ENCODE assay signal across 8 mouse cellular contexts in genomic region chr17:85800357-85801078, GRCm38 (mm10).
DNase-seq lines count a peak whose midpoint lies in the region; ATAC-seq and TF ChIP-seq lines count a peak whose summit lies in the region.

No protein-coding gene starts in this region.

- peaks cover 52% of the 10 kb centered on the region for H3K27me3 ChIP-seq in forebrain, embryonic 11.5 days (ENCODE audit: control insufficient read depth, insufficient read depth, low read length)
- H3K27me3 ChIP-seq in neural tube, embryonic 13.5 days: peaks cover 85% of the 10 kb centered on the region

- H3K36me3 ChIP-seq in forebrain, embryonic 11.5 days (ENCODE audit: control insufficient read depth, insufficient read depth, low read length): no peaks in the 10 kb centered on the region
- no peaks in the 10 kb centered on the region for H3K36me3 ChIP-seq in neural tube, embryonic 13.5 days

- TF ChIP-seq CTCF in lung, adult 2 months (IDR thresholded peaks at IDR 0.05; ENCODE audit: insufficient read depth, low read length): no peak

- WGBS in lung, adult 2 months: 16% methylated on average over 44 of the region's 44 CpGs
- under 1% methylated on average over 44 of the region's 44 CpGs for WGBS in forebrain, embryonic 11.5 days
- 1% methylated on average over 44 of the region's 44 CpGs for WGBS in neural tube, embryonic 13.5 days

- H3K4me1 ChIP-seq in lung, adult 2 months (ENCODE audit: control insufficient read depth, insufficient read depth, low read length): peaks cover 4% of the 10 kb centered on the region
- H3K4me1 ChIP-seq in forebrain, embryonic 11.5 days (replicated peaks; ENCODE audit: control insufficient read depth, insufficient read depth, low read length): peaks cover 11% of the 10 kb centered on the region
- H3K4me1 ChIP-seq in neural tube, embryonic 13.5 days (replicated peaks): peaks cover 23% of the 10 kb centered on the region

- H3K4me2 ChIP-seq in forebrain, embryonic 11.5 days (ENCODE audit: low read depth, low read length, severe bottlenecking): peak overlapping the region; percentile 88
- H3K4me2 ChIP-seq in neural tube, embryonic 13.5 days: peak overlapping the region; percentile 95

- ATAC-seq in forebrain, embryonic 11.5 days (replicated peaks; ENCODE audit: low FRiP score): peak; percentile 66; the same call in 1 of the 2 replicates
- peak; percentile 74 for ATAC-seq in neural tube, embryonic 13.5 days (ENCODE audit: low read depth)

- peak overlapping the region; percentile 50 for H3K9ac ChIP-seq in forebrain, embryonic 11.5 days (ENCODE audit: low read length)
- H3K9ac ChIP-seq in neural tube, embryonic 13.5 days: peak overlapping the region; percentile 64

- no peak for TF ChIP-seq POLR2A in lung, adult 2 months (IDR thresholded peaks at IDR 0.05; ENCODE audit: borderline replicate concordance, extremely low read depth, low read depth, low read length)

- H3K4me3 ChIP-seq in lung, adult 2 months (replicated peaks; ENCODE audit: extremely low read depth, low read depth, low read length): no peak overlapping the region
- H3K4me3 ChIP-seq in forebrain, embryonic 11.5 days (ENCODE audit: low read depth, low read length): peak overlapping the region; percentile 41
- H3K4me3 ChIP-seq in neural tube, embryonic 13.5 days: peak overlapping the region; percentile 45

- H3K27ac ChIP-seq in forebrain, embryonic 11.5 days (ENCODE audit: low read depth, low read length): 0 out of 2 replicates have a peak overlapping the region, but pooled peaks have one; percentile 39
- H3K27ac ChIP-seq in neural tube, embryonic 13.5 days (replicated peaks): no peak overlapping the region

- H3K9me3 ChIP-seq in forebrain, embryonic 11.5 days (ENCODE audit: control insufficient read depth, low read length): no peaks in the 10 kb centered on the region
- H3K9me3 ChIP-seq in neural tube, embryonic 13.5 days: no peaks in the 10 kb centered on the region

- peak; percentile 6 for DNase-seq in lung, adult 2 months
- no peak for DNase-seq in lung, postnatal 36 days
- peak; percentile 75 for DNase-seq in forebrain, embryonic 11.5 days (ENCODE audit: low spot score)
- peak; percentile 14 to 25 for DNase-seq in kidney, postnatal 4 days
- no peak for DNase-seq in natural killer cell, adult 2 months (ENCODE audit: low spot score in 2 of 2)
- no peak for DNase-seq in T-cell, adult 2 months (ENCODE audit: low spot score)
- DNase-seq in MN1 (ENCODE audit: low spot score): no peak

Comparison
In these comparisons a context has a peak if more than half of its experiments do, and no peak if none do; other contexts are left out.
1. DNase-seq: peak in lung, adult 2 months (single experiment), forebrain, embryonic 11.5 days (single experiment) and kidney, postnatal 4 days (2 of 2); none in lung, postnatal 36 days (single experiment), natural killer cell, adult 2 months (0 of 2), T-cell, adult 2 months (single experiment) and MN1 (single experiment).